Mouse (Mus musculus) olfactory bulb, adult 2 months (tissue): ENCODE measurements around the gene Ybx2. TPM values are rescaled to one million over a fixed set of nuclear protein-coding genes. Genes with fewer than 3 reads are reported as not detected.

Source experiments
- H3K27ac ChIP-seq: fragments of 200-500 bp; 2 replicates; pipeline ENCODE4 v1.5.1; 2012; ENCODE audit warnings: low read depth, low read length; ENCODE audit not compliant: insufficient read depth
- H3K4me1 ChIP-seq: fragments of 200-500 bp; 2 replicates; pipeline ENCODE4 v1.6.1; 2012; ENCODE audit warnings: low read length; ENCODE audit not compliant: control insufficient read depth, insufficient read depth
- H3K4me3 ChIP-seq: fragments of 200-500 bp; 2 replicates; pipeline ENCODE4 v1.5.1; 2012; ENCODE audit warnings: mild to moderate bottlenecking, low read depth, low read length, moderate library complexity; ENCODE audit not compliant: insufficient read depth
- CTCF ChIP-seq: fragments of 200-500 bp; IDR thresholded peaks from 2 replicates; pipeline ENCODE4 v1.5.1; 2012; ENCODE audit warnings: low read depth, mild to moderate bottlenecking, low read length, moderate library complexity; ENCODE audit not compliant: insufficient read depth
- POLR2A ChIP-seq: fragments of 200-500 bp; IDR thresholded peaks from 2 replicates; pipeline ENCODE4 v1.6.1; 2012; ENCODE audit warnings: mild to moderate bottlenecking, low read depth, low read length, moderate library complexity; ENCODE audit not compliant: insufficient read depth
- WGBS: fragments of 180-500 bp; shearing (Covaris S2); methylation state at CpG from one replicate; pipeline ENCODE4 v1.1.7; 2018; 5-methylcytosine and 5-hydroxymethylcytosine counted together
- polyA plus RNA-seq: library from polyadenylated mRNA; stranded (reverse); fragments of >200 nt; gene quantifications from 2 replicates; pipeline ENCODE4 v1.2.4, GENCODE M21; 2012; ENCODE audit warnings: low replicate concordance; ENCODE audit not compliant: missing spikeins, insufficient read depth, insufficient read length

Gene Ybx2
- polyA plus RNA-seq, 1 experiment: not detected

DNA sequence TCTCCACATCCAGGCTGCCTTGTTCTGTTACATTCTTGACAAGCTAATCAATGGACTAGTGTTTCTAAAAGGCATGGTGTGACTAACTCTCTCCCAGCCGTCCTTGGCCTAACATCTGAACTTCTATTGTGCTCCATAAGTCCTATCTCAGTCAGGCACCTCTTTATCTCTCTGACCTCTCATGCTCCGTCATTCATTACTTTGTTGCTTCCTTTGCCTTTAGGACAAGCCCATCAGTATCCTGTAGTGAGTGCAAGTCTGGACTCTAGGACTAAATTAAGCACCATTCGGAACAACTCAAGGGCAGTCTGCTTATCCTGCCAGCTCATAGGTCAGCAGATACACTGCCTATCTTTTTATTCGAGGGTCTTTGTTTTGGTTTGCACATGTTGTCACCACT is 40.7 kb downstream of the Ybx2 start:
- no peak overlapping the region for H3K4me3 ChIP-seq
- 85% methylated on average over 4 of the region's 4 CpGs for WGBS
- no peak for TF ChIP-seq CTCF
- no peak for TF ChIP-seq POLR2A

GRCm38 (mm10) chr11:69979827-69980195 is 44.2 kb downstream of the Ybx2 start:
- 1% methylated on average over 16 of the region's 16 CpGs for WGBS
- peaks cover 9% of the 10 kb centered on the region for H3K4me1 ChIP-seq
- TF ChIP-seq POLR2A (no peak), CTCF (no peak)

More for the DNA sequence above, 40.7 kb downstream of the Ybx2 start:
- Histone ChIP-seq H3K27ac (no peak overlapping the region), H3K4me1 (no peaks in the 10 kb centered on the region)

GRCm38 (mm10) chr11:69980196-69981140 is 44.9 kb downstream of the Ybx2 start:
- peaks cover 9% of the 10 kb centered on the region for H3K4me1 ChIP-seq
- H3K27ac ChIP-seq: peak overlapping the region; percentile 98
- H3K4me3 ChIP-seq: peak overlapping the region; percentile 89
- peak; percentile 47; the same call in 1 of the 2 replicates for TF ChIP-seq POLR2A
- TF ChIP-seq CTCF: no peak
- 1% methylated on average over 56 of the region's 60 CpGs for WGBS

More at GRCm38 (mm10) chr11:69979827-69980195, 44.2 kb downstream of the Ybx2 start:
- Histone ChIP-seq H3K4me3 (peak overlapping the region; percentile 69), H3K27ac (peak overlapping the region; percentile 98; the same call in 1 of the 2 replicates)

DNA sequence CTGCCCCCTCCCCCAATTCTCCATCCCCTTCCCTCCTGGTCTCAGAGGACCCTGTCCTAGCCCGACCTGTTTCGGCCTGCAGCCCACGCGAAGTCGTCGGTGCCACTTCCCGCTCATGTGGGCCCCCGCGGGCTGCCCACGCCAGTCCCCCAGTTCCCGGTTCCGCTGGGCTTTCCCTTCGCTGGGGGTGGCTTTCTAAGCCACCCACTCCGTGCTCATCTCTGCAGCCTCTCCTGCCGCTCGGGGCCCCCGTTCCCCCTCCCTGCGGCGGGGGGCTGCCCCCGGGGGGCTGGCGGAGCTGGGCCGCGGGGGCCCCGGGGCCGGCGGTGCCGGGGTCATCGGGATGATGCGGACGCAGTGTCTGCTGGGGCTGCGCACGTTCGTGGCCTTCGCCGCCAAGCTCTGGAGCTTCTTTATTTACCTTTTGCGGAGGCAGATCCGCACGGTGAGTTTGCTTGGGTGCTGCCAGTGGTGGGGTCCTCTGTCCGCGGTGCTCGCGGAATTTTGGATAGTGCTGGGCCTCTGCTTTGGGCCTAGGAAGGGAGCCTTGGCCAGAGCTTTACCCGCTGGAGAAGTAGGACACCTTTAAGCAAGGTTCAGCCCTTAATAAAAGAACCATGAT is 45.7 kb downstream of the Ybx2 start, which contains the start of gene Ctdnep1:
TSS of gene Ctdnep1 (plus strand) at position 16 of the 622 bp plus-strand sequence.
- Histone ChIP-seq H3K4me3 (peak within 1 kb of the TSS; percentile 89), H3K4me1 (peaks cover 9% of the 10 kb centered on the region), H3K27ac (peak within 1 kb of the TSS; percentile 98)
- no peak for TF ChIP-seq POLR2A
- no peak for TF ChIP-seq CTCF
- under 1% methylated on average over 43 of the region's 43 CpGs for WGBS

GRCm38 (mm10) chr11:69982225-69982624 is 46.6 kb downstream of the Ybx2 start, which contains the start of gene Elp5:
Gene Elp5 (minus strand): TSS chr11:69982517.
- Histone ChIP-seq H3K27ac (peak within 1 kb of the TSS; percentile 64), H3K4me1 (peaks cover 9% of the 10 kb centered on the region), H3K4me3 (peak within 1 kb of the TSS; percentile 89)
- WGBS: 46% methylated on average over 8 of the region's 8 CpGs
- TF ChIP-seq CTCF (no peak), POLR2A (no peak)

- Histone ChIP-seq H3K4me1 (peaks cover 9% of the 10 kb centered on the region), H3K27ac (no peak overlapping the region), H3K4me3 (no peak overlapping the region)
- no peak for TF ChIP-seq POLR2A
- no peak for TF ChIP-seq CTCF
- WGBS: 5% methylated on average over 5 of the region's 5 CpGs
Observed at GRCm38 (mm10) chr11:69982877-69983276, 47.3 kb downstream of the Ybx2 start.

GRCm38 (mm10) chr11:69983377-69983776 is 47.8 kb downstream of the Ybx2 start:
- Histone ChIP-seq H3K27ac (no peak overlapping the region), H3K4me3 (no peak overlapping the region), H3K4me1 (peaks cover 9% of the 10 kb centered on the region)
- TF ChIP-seq CTCF (no peak), POLR2A (no peak)
- WGBS: 73% methylated on average over 4 of the region's 4 CpGs

DNA sequence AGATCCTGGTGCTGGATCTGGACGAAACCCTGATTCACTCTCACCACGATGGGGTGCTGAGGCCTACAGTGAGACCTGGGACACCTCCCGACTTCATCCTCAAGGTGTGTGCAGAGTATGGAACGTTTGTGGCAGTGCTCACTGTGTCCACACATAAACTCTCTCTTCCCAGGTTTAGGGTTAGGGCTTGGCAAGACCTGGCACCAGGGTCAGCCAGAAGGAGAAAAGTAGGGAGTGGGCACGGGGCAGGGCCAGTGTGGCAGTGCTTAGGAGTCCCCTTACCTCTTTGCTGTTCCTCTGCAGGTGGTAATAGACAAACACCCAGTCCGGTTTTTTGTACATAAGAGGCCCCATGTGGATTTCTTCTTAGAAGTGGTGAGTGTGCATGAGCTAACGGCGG is 48.8 kb downstream of the Ybx2 start:
- Histone ChIP-seq H3K27ac (no peak overlapping the region), H3K4me1 (peaks cover 9% of the 10 kb centered on the region), H3K4me3 (no peak overlapping the region)
- TF ChIP-seq CTCF (no peak), POLR2A (no peak)
- WGBS: 88% methylated on average over 8 of the region's 8 CpGs

DNA sequence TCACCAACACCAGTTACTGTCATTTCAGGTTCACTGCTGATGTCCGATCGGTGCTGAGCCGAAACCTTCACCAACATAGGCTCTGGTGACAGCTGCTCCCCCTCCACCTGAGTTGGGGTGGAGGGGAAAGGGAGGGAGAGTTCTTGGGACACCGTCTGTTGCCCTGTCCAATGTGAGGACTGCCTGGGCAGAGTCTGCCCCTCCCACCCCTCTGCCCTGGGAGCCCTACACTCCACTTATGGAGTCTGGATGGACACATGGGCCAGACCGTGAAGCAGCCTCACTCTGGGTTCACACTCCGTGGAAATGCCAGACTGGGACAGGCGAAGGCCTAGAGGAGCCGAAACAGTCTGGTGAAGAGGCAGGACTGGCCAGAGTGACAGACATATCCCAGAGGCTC is 54.4 kb downstream of the Ybx2 start:
- no peak overlapping the region for H3K4me3 ChIP-seq
- H3K27ac ChIP-seq: no peak overlapping the region
- H3K4me1 ChIP-seq: peaks cover 4% of the 10 kb centered on the region; the same call in 1 of the 2 replicates
- TF ChIP-seq POLR2A: no peak
- TF ChIP-seq CTCF: no peak
- 88% methylated on average over 8 of the region's 8 CpGs for WGBS

Other genes with a start within 250 kb of the Ybx2 start
- not detected in 2 replicates for gene Tnfsf12, start 239.9 kb upstream of the Ybx2 start, polyA plus RNA-seq
- not detected in 2 replicates for gene Tnfsfm13, start 239.7 kb upstream of the Ybx2 start, polyA plus RNA-seq
- 105 TPM in 2 replicates for gene Polr2a, start 177.2 kb upstream of the Ybx2 start, polyA plus RNA-seq
- gene Slc35g3, start 173.8 kb upstream of the Ybx2 start, polyA plus RNA-seq: not detected in 2 replicates
- 250 TPM in 1 of 2 replicates, not detected in the other for gene Zbtb4, start 169.9 kb upstream of the Ybx2 start, polyA plus RNA-seq
- gene Chrnb1, start 139.9 kb upstream of the Ybx2 start, polyA plus RNA-seq: not detected in 2 replicates
- gene Fgf11, start 133.9 kb upstream of the Ybx2 start, polyA plus RNA-seq: not detected in 2 replicates
- not detected in 2 replicates for gene Tmem102, start 130.2 kb upstream of the Ybx2 start, polyA plus RNA-seq
- gene Gm39566, start 120.5 kb upstream of the Ybx2 start, polyA plus RNA-seq: not detected in 2 replicates
- not detected in 2 replicates for gene Spem2, start 117.3 kb upstream of the Ybx2 start, polyA plus RNA-seq
- not detected in 2 replicates for gene Spem1, start 113.6 kb upstream of the Ybx2 start, polyA plus RNA-seq
- 82.2 TPM in 1 of 2 replicates, not detected in the other for gene Nlgn2, start 98.0 kb upstream of the Ybx2 start, polyA plus RNA-seq
- gene Tmem256, start 97.3 kb upstream of the Ybx2 start, polyA plus RNA-seq: not detected in 2 replicates
- gene Plscr3, start 89.4 kb upstream of the Ybx2 start, polyA plus RNA-seq: not detected in 2 replicates
- gene Tnk1, start 77.1 kb upstream of the Ybx2 start, polyA plus RNA-seq: not detected in 2 replicates
- not detected in 2 replicates for gene Tmem95, start 57.8 kb upstream of the Ybx2 start, polyA plus RNA-seq
- not detected in 2 replicates for gene Kctd11, start 54.4 kb upstream of the Ybx2 start, polyA plus RNA-seq
- 120 TPM in 1 of 2 replicates, not detected in the other for gene Acap1, start 40.3 kb upstream of the Ybx2 start, polyA plus RNA-seq
- not detected in 2 replicates for gene 2810408A11Rik, start 34.8 kb upstream of the Ybx2 start, polyA plus RNA-seq
- gene Neurl4, start 34.7 kb upstream of the Ybx2 start, polyA plus RNA-seq: not detected in 2 replicates
- not detected in 2 replicates for gene Gps2, start 21.9 kb upstream of the Ybx2 start, polyA plus RNA-seq
- 516 and 653 TPM in 2 replicates for gene Eif5a, start 13.8 kb upstream of the Ybx2 start, polyA plus RNA-seq
- not detected in 2 replicates for gene Slc2a4, start 12.4 kb downstream of the Ybx2 start, polyA plus RNA-seq
- gene Cldn7, start 29.0 kb downstream of the Ybx2 start, polyA plus RNA-seq: not detected in 2 replicates
- gene Ctdnep1, start 45.4 kb downstream of the Ybx2 start, polyA plus RNA-seq: not detected in 2 replicates
- gene Elp5, start 46.7 kb downstream of the Ybx2 start, polyA plus RNA-seq: not detected in 2 replicates
- not detected in 2 replicates for gene Gabarap, start 55.3 kb downstream of the Ybx2 start, polyA plus RNA-seq
- gene Phf23, start 60.0 kb downstream of the Ybx2 start, polyA plus RNA-seq: not detected in 2 replicates
- gene Dvl2, start 64.8 kb downstream of the Ybx2 start, polyA plus RNA-seq: not detected in 2 replicates
- gene Acadvl, start 79.6 kb downstream of the Ybx2 start, polyA plus RNA-seq: not detected in 2 replicates
- gene Dlg4, start 81.1 kb downstream of the Ybx2 start, polyA plus RNA-seq: 210 and 442 TPM in 2 replicates
- not detected in 2 replicates for gene Asgr1, start 118.3 kb downstream of the Ybx2 start, polyA plus RNA-seq
- not detected in 2 replicates for gene Asgr2, start 156.8 kb downstream of the Ybx2 start, polyA plus RNA-seq
- gene Mgl2, start 194.5 kb downstream of the Ybx2 start, polyA plus RNA-seq: not detected in 2 replicates
- not detected in 2 replicates for gene Clec10a, start 220.4 kb downstream of the Ybx2 start, polyA plus RNA-seq